Mouse (Mus musculus) brain, embryonic 14.5 days (tissue): ENCODE measurements at regions not wholly inside any gene's neighbourhood (a gene's known extent, or its start where the extent isn't known, plus 50 kb on each side); places are given as distances from the start of the nearest gene placed in this dataset.

Experiments
- CTCF ChIP-seq: fragments of 200-500 bp; IDR thresholded peaks from 2 replicates; pipeline ENCODE4 v1.5.1; 2012; ENCODE audit warnings: inconsistent platforms, mild to moderate bottlenecking, moderate library complexity, borderline replicate concordance; ENCODE audit not compliant: insufficient read depth, insufficient read length; ENCODE audit errors: extremely low read depth
- POLR2A ChIP-seq: fragments of 200-500 bp; IDR thresholded peaks from 2 replicates; pipeline ENCODE4 v1.6.1; 2012; ENCODE audit warnings: mild to moderate bottlenecking, inconsistent platforms, borderline replicate concordance; ENCODE audit not compliant: poor library complexity, insufficient read depth, insufficient read length, severe bottlenecking; ENCODE audit errors: extremely low read depth

GRCm38 (mm10) chr5:149355131-149355530 lies 56.4 kb upstream of the Medag start:
- no peak for TF ChIP-seq CTCF
- no peak for TF ChIP-seq POLR2A
